Mouse (Mus musculus) adrenal gland (tissue): ENCODE results near the gene Prkrip1.
"Not testable (repeated sequence)": the region's sequence is repeated elsewhere in the genome, so short reads cannot be mapped to it uniquely, and the experiment has no call there.

ENCODE experiments used
- intact Hi-C: fragments of 180-260 bp; cut with DNase I; formaldehyde crosslinking; loops from one replicate; pipeline ENCODE4 v1.15.1; 2025

Gene Prkrip1

GRCm38 (mm10) chr5:136212716-136213115 is 14.0 kb upstream of the Prkrip1 start:
- intact Hi-C loops, result no loop called here

DNA sequence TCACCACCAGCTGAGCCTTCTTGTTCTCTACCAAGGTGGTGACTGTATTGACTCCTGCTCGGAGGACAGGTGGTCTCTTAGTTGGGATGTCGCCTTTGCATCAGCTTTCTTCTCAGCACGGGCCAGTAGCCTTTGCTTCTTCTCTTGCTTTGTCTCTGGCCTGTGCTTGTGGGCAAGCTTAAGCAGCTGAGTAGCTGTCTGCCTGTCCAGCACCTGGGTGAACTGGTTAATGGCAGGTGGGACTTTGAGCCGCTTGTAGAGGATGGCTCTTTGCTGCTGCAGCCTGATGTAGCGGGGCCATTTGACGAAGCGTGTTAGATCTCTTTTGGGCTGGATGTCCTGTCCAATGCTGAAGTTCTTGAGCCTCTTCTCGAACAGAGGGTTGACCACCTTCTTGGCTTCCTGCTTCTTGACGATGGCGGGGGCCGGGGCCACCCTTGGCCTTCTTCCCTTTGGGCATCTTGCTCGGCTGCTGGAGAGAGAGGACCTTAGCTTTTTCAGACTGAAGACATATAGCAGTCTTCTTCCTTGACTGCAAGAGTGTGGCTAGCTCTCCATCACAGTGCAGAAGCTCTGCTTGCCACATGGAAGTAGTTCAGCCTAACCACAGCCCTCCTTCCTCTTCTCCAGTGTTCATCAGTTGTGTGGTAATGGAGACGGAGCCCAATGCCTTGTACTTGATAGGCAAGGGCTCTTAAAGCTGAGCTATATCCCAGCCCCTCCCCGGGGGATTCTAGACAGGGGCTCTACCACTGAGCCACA is 12.8 kb upstream of the Prkrip1 start:
- intact Hi-C loops, result not testable (repeated sequence)

- intact Hi-C loops, result no loop called here
Observed at GRCm38 (mm10) chr5:136210549-136210948, 11.8 kb upstream of the Prkrip1 start.

DNA sequence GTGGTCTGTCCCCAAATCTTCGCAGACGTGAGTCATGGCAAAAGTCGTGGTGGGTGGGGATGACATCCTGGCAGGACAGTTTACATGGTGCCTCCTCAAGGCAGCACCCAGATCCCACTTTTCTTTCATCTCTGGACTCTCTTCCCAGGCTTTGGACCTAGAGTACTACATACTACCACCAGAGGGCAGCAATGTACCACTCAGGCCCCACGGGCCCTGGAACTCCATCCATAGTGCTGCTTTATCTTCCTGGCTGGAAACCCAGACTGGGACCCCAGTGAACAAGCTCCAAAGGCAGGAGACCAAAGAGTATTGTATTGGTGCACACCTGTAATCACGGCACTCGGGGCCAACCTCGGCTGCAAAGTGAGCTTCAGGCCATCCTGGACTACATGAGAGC is 3.1 kb upstream of the Prkrip1 start:
- intact Hi-C loops, result loop anchor here (1.0 kb wide), 1 partner anchor 51 kb away; no protein-coding TSS in a partner anchor

DNA sequence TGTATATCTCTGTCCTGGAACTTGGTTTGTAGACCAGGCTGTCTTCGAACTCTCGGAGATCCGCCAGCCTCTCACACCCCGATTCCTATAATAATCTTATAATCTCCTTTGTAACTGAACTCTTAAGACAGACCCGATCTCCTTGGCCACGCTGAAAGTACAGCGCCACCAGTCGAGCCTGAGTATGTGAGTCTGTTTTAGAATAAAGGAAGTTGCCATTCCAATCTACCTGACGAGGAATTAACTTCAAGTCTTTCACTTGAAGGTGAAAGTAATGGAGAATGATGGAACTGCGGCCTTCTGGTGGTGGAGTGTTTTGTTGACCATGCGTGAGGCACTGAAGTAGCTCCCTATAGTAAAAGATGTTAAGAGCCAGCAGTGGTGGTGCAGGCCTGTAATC is 763 bp upstream of the Prkrip1 start:
- intact Hi-C loops, result no loop called here

- intact Hi-C loops, result no loop called here
Observed at GRCm38 (mm10) chr5:136191870-136192269, 6.9 kb downstream of the Prkrip1 start.

DNA sequence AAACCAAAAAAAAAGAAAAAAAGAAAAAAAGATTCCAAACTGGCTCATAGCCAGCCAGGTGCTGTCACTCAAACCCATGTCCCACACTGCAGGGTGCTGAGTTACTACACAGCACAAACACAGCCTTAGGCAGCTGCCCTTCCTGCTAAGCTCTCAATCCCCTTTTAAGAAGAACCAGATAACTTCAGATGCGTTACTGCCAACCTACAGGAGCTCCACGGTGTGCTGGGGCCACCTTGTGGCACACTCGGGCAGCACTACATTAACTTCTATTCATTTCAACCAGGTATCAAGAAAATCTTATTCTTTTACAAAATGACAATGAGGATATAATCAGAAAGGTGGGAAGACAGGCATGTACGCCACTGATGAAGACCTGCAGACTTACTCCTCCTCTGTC is 12.0 kb downstream of the Prkrip1 start:
- intact Hi-C loops, result loop anchor here (5.0 kb wide), 1 partner anchor 49 kb away; the partner anchor contains the start of genes Alkbh4 and Lrwd1

DNA sequence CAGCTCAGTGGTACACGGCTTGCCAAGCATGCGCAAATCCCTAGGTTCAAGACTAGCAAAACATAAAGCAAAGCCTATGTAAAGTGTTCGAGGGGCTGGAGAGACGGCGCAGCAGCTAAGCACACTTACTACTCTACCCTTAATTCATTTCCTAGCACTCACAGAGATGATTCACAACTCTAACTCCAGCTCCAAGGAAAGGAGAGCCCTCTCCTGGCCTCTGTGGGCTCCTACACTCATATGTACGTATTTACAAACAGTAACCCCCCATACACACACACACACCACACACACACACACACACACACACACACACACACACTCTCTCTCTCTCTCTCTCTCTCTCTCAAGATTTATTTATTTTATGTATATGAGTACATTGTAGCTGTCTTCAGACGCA is 15.0 kb downstream of the Prkrip1 start:
- intact Hi-C loops, result no loop called here

- intact Hi-C loops, result no loop called here
Observed at GRCm38 (mm10) chr5:136182830-136183229, 15.9 kb downstream of the Prkrip1 start.

DNA sequence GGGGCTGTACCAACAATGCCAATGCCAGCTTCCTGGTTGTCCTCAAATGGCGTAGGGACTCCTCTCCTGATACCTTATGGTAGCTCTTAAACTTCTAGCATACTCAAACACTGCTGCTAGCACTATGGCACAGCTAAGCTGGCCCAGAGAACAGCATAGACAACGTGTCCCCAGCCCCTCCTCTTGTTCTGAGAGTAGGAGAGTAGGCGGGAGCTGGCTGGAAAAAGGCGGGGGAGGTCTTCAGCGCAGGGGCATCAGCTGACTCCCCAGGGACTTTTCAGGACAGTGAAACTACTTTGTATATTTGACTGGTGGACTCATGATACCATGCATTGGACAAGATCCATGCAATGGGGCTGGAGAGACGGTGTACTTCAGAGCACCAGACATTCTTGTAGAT is 16.7 kb downstream of the Prkrip1 start:
- intact Hi-C loops, result no loop called here

- intact Hi-C loops, result no loop called here
Observed at GRCm38 (mm10) chr5:136181197-136181596, 17.6 kb downstream of the Prkrip1 start.

GRCm38 (mm10) chr5:136179594-136179993 is 19.2 kb downstream of the Prkrip1 start:
- intact Hi-C loops, result no loop called here

DNA sequence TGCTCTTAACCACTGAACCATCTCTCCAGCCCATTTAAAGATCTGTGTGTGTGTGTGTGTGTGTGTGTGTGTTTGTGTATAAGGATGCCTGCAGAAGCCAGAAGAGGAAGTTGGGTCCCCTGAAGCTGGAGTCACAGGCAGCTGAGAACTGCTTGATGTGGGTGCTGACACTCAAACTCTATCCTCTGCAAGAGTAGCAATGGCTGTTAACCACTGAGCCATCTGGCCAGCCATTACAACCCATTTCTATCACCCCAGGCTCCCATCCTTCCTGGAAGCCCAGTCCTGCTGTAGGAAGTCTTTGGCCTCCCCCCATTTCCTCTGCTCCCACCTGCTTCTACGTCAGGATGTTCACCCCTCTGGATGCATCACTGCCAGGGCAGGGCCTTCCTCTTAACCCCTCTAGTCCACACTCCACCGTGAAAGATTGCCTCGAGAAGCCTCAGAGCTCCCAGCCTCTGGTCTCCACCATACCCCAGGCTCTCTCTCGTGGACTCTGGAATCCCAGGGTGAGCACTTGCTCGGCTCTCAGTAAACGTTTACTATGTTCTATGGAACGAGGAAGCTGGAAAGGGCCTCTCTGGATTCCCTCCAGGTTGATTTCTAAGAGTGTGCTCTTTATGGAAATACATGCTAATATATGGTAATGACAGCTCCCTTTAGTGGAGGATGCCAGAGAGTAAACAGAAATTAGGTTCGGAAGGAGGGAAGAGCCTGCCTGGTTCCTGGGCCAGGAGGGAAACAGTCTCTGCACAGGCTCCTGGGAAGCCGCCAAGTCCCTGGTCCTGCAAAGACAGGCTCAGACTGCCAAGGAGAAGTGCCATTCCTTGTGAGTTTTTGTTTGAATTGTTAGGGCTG is 24.9 kb downstream of the Prkrip1 start:
- intact Hi-C loops, result no loop called here

GRCm38 (mm10) chr5:136172939-136173338 is 25.8 kb downstream of the Prkrip1 start:
- intact Hi-C loops, result no loop called here

DNA sequence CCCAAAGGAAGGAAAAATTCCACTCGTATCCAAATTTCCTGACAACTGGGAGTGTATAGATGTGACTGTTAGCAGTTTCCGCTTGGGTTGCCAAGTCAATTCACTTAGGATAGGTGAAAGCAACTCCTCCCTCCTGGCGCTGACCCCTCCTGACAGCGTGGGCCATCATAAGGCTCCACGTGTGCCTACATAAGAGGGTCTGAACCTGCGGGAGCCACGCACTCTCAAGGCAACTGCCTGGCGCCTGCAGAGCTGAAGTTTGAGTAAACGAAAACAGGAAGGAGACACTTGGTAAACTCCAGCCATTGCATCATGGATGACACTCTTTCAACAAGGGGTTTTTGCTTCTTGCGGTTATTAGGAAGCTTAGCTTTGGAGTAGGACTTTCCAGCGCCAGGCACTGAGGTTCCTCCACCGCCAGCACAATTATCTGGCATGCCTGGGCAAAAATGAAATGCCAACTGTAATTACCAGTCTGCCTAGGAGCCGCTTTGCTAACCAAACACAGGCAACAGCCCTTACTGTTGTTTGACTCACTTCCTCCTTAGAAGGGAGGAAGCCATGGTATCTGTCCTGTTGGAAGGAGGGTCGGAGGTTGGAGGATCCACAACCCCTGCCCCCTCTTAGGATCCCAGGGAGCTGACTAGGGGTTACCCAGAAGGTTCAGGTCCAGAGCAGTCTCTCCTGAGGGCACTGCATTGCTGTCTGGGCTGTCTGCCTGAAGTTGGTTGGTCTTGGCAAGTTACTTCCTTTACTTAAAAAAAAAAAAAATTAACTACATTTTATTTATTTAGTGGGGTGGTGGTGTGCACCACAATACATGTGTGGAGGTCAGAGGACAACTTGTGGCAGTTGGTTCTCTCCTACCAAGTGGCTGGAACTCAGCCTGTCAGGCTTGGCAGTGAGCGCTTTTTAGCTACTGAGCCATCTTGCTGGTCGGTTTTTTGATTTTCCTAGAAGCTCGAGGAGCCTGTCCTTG is 27.1 kb downstream of the Prkrip1 start:
- intact Hi-C loops, result no loop called here

DNA sequence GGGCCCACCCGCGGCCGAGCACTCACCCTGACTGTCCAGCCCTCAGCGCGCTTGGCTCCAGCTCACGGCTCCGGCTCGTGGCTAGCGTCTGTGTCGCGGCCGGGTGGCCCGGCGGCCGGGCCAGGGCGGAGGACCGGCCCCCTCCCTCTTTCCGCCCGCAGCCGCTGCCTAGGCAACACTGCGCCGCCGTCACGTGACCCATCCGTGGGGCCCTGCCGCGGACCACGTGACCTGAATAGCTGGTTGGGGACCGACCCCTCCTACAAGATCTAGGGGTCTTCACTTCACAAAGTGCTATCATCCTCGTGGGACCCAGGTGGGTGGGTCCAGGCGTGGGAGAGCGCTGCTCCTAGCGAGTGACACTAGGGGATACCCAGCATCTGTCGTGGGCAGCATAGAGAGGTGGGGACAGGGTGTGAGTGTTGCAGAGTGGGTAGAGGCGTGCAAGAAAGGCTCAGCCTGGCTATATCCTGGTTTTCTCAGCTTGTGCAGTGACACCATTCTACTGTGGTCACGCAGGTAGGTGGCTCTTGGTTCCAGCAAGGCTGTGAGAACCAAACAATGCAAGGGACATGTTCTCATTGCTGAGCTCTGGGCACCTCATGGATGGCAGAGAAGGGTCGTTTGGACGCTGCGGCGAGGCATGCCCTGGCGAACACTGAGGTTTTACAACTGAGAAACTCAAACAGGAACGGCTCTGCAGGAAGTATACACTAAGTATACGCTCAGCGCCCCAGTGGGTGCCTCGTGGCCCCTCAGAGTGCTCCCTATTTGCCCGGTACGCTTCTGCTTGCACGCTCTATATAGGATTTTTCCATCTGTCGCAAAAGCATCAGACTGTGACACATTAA is 28.0 kb downstream of the Prkrip1 start, which contains the start of gene Orai2:
Gene Orai2 (minus strand): TSS at position 202 of the 851 bp plus-strand sequence.
- intact Hi-C loops, result no loop called here

DNA sequence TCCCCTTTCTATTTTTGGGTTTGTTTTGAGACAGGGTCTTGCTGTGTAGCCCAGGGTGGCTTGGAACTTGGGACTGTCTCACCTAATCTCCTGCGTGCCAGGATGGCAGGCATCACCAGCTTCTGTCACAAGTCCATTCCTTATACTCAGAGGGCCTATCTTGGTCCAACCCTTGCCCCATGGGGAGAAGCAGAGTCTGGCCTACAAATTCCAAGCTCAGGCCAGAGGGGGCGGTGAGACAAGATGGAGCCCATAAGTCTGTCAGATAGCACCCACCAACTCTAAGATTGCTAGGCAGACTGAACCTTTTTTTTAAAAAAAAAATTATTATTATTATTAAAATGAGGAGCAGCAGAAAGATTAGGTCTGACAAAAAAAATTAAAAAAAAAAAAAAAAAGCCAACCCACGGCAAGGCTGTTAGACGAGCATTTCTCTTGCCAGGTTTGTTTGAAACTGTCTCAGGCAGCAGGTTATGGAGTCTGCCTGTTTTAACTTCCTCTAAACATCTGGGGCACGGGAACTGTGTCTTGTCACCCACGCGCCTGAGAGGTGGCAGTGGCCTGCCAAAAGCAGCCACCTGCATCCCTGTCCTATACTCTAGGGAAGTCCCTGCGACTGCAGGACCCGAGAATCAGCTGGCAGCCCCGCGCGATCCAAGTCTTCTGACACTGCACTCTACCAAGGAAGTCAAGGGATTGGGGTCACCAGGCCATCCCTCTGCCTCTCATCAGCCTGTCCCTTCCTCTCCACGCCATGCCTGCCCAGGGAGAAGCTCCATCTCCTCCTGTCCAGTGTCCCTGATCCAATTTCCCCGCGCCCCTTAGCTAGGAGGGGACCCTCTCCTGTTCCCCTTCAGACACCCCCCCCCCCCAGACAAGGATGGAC is 28.9 kb downstream of the Prkrip1 start:
- intact Hi-C loops, result no loop called here

DNA sequence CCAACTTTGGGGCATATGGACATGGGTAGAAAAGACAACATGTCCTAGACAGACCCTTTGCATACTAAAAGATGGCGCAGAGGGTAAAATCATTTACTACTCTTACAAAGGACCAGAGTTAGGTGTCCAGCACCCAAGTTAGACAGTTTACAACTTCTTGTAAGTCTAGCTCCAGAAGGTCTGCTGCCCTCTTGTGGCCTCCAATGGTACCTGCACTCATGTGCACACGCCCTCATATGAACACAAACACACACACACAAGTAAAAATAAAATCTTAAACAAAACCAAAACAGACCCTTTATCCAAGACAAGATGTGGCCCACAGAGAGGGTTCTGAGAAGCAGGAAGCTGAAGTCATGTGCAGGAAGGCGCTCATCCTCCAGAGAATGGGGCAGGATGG is 30.7 kb downstream of the Prkrip1 start:
- intact Hi-C loops, result no loop called here

DNA sequence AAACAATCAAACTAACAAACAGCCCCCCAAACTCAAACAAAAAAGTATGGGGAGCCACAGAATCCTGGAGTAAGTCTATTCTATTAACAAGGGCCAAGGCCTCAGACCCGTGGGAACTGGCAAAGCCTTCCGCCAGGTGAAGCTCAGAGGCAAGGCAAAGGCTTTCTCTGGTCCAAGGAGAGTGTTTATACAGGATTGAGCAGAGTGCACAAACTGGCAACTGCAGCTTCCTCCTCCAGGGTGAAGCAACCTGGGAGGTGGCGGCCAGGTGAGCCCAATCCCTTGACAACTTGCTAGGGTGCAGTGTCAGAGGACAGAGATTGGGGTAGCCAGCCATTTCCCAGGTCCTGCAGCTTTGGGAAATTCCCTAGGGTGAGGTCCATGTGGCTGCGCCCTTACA is 31.5 kb downstream of the Prkrip1 start:
- intact Hi-C loops, result no loop called here
